Mouse (Mus musculus) cerebellum, adult 2 months (tissue): Measurements from ENCODE around the gene Fxr2. TPM values are rescaled to one million over a fixed set of nuclear protein-coding genes. Genes with fewer than 3 reads are reported as not detected.

Source experiments
- DNase-seq, 2 experiments: peaks; one replicate each; pipeline ENCODE4 v3.0.0; 2021
- H3K27ac ChIP-seq: fragments of 200-500 bp; 2 replicates; pipeline ENCODE4 v1.5.1; 2012; ENCODE audit warnings: low read length, control low read depth, inconsistent platforms; ENCODE audit not compliant: insufficient read depth
- H3K27me3 ChIP-seq: fragments of 200-500 bp; 2 replicates; pipeline ENCODE4 v1.6.1; 2012; ENCODE audit warnings: inconsistent platforms, mild to moderate bottlenecking, low read length, moderate library complexity; ENCODE audit not compliant: control insufficient read depth, insufficient read depth
- H3K4me1 ChIP-seq: fragments of 200-500 bp; 2 replicates; pipeline ENCODE4 v1.6.1; 2011; ENCODE audit warnings: low read length; ENCODE audit not compliant: control insufficient read depth, insufficient read depth
- H3K4me3 ChIP-seq: fragments of 200-500 bp; replicated peaks from 2 replicates; pipeline ENCODE3; 2011; ENCODE audit warnings: mild to moderate bottlenecking, low read depth, low read length, control low read depth; ENCODE audit not compliant: insufficient read depth
- CTCF ChIP-seq: fragments of 200-500 bp; IDR thresholded peaks from 2 replicates; pipeline ENCODE4 v1.5.1; 2011; ENCODE audit warnings: low read depth, mild to moderate bottlenecking, control low read depth, low read length, moderate library complexity, borderline replicate concordance; ENCODE audit not compliant: insufficient read depth
- POLR2A ChIP-seq: fragments of 200-500 bp; IDR thresholded peaks from 2 replicates; pipeline ENCODE4 v1.6.1; 2011; ENCODE audit warnings: low read length, control low read depth, borderline replicate concordance; ENCODE audit not compliant: insufficient read depth
- WGBS: fragments of 180-500 bp; shearing (Covaris S2); methylation state at CpG from one replicate; pipeline ENCODE4 v1.1.7; 2018; 5-methylcytosine and 5-hydroxymethylcytosine counted together
- polyA plus RNA-seq: library from polyadenylated mRNA; depleted of rRNA; stranded (reverse); fragments of >200 nt; gene quantifications from 2 replicates; pipeline ENCODE4 v1.2.3, GENCODE M21; 2012

Fxr2 gene
- polyA plus RNA-seq, 1 experiment: 176 TPM

DNA sequence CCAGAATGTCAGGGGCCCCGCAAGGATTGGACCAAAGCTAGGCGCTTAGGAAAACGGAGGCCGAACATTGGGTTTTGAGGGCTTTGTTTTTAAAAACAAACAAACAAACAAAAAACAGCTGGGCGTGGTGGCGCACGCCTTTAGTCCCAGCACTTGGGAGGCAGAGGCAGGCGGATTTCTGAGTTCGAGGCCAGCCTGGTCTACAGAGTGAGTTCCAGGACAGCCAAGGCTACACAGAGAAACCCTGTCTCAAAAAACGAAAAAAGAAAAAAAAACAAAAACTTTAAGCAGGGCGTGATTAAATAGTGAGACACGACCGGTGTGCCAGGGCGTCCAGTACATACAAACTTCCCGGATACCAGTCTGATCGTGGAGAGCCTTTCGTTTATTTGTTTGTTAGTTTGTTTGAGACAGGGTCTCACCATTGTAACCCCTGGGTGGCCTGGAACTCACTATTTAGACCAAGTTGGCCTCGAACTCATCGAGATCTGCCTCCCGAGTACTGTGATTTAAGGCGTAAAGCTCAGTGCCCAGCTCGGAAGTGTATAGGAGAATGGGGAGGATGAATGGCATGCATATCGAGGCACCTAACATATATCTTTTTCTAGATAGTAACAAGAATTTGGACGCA is 49.5 kb downstream of the Fxr2 start:
- 15% methylated on average over 24 of the region's 24 CpGs for WGBS
- H3K4me1 ChIP-seq: peaks cover 36% of the 10 kb centered on the region
- no peaks in the 10 kb centered on the region for H3K27me3 ChIP-seq
- TF ChIP-seq POLR2A: no peak
- no peak for TF ChIP-seq CTCF
- peak overlapping the region; percentile 53 for H3K4me3 ChIP-seq
- peak in 1 of 2 experiments; percentile 38 for DNase-seq
- H3K27ac ChIP-seq: peak overlapping the region; percentile 56; the same call in 1 of the 2 replicates

- H3K4me3 ChIP-seq: no peak overlapping the region
- peaks cover 36% of the 10 kb centered on the region for H3K4me1 ChIP-seq
- WGBS: 10% methylated on average over 12 of the region's 12 CpGs
- H3K27ac ChIP-seq: peak overlapping the region; percentile 73; the same call in 1 of the 2 replicates
- peak; percentile 86 to 93 for DNase-seq
- H3K27me3 ChIP-seq: no peaks in the 10 kb centered on the region
- no peak for TF ChIP-seq POLR2A
- peak; percentile 93 for TF ChIP-seq CTCF
Observed at GRCm38 (mm10) chr11:69682840-69683533, 50.2 kb downstream of the Fxr2 start.

DNA sequence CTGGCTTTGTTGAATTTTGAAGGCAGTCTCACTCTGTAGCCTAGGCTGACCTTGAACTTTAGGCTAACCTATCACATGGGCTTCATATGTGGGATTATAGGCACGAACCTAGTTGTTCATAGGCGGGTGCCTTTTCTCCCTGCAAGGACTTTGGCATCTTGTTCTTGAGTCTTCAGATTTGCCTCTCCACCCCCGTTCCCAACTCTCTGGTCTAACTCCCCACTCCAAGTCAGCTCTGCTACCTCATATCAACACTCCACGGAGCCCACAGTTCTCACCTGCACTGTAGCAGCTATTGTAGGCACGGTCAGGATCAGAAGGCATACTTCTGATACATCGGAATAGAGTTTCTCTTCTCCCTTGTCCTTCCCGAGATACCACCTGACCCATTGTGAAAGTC is 50.8 kb downstream of the Fxr2 start:
- TF ChIP-seq CTCF (no peak), POLR2A (no peak)
- H3K27me3 ChIP-seq: no peaks in the 10 kb centered on the region
- 84% methylated on average over 7 of the region's 7 CpGs for WGBS
- H3K27ac ChIP-seq: no peak overlapping the region
- H3K4me3 ChIP-seq: no peak overlapping the region
- DNase-seq: no peak
- H3K4me1 ChIP-seq: peaks cover 36% of the 10 kb centered on the region

DNA sequence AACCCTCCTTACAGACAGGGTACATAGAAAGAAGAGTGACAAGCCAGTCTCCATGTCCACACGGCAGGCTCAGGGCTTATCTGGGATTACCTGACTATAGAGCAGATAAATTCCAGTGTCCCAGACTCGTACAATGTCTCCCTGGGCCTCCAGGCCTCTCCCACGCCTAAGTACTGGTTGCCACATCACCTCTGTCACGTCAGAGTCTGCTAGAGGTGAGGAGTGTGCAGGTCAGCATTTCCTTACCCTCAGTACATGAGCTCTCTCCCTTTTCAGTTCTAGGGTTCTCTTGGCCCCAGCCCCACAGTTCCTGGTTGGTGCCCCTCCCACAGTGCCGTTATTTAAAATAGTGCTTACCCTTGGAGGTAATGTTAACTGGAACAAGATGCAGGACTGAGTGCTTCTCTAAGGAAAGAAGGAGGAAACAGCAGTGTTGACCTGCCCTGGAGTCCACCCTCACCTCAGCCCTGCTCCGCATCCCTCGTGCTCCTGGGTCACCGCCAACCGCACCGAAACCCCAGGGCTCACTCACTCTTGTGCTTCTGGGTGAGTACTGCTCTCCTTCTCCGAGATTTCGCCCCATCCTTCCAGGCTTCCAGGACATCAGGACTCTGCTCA is 51.4 kb downstream of the Fxr2 start:
- peak in 1 of 2 experiments; percentile 46 for DNase-seq
- peaks cover 36% of the 10 kb centered on the region for H3K4me1 ChIP-seq
- TF ChIP-seq POLR2A (no peak), CTCF (no peak)
- H3K4me3 ChIP-seq: no peak overlapping the region
- peak overlapping the region; percentile 12; the same call in 1 of the 2 replicates for H3K27ac ChIP-seq
- no peaks in the 10 kb centered on the region for H3K27me3 ChIP-seq
- WGBS: 62% methylated on average over 12 of the region's 12 CpGs

DNA sequence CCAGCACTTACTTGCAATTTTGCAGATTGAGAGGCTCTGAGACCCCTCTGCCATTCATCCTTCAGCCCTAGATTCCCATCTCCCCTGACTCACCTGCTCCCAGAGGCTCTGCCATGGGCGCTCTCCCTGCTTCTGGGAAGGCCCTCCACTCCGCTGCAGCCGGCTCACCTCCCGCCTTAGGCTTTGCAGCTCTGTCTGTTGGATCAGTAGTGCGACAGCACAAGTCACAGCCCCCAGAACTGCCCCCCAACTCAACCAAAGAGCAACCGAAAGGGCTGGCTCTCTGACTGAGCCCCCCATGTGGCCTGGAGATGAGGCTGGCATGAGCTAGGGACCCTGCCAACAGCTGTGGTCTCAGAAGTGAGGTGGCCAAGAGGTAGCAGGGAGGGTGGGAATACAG is 52.1 kb downstream of the Fxr2 start:
- 48% methylated on average over 6 of the region's 6 CpGs for WGBS
- H3K4me1 ChIP-seq: peaks cover 36% of the 10 kb centered on the region
- peak overlapping the region; percentile 100 for H3K27ac ChIP-seq

DNA sequence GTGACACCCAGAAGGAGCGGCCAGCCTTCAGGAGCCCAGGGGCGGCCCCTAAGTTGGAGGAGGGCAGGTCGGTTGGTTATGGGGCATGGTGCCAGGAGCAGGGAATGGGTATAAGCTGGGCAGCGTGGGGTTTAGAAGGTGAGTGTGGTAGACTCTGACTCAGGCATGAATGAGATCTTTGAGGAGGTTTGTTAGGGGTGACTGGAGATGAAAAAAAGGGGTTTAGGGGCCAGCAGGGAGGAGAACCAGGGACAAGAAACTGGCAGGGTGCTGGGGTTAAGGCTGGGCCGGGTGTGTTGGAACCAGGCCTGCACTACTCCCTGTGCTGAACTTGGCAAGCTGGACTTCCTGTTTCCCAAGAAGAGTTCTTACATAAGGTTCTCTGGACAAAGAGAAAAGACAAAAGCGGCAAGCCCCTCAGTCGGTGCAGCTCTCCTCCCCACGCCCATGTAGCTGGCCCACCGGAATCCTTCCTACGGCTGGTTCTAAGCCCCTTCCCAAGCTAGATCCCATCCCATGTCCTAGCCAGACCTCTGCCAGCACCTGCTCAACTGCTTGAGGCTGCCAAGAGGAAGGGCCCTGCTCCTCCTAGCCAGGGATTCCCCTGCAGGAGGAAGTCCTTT is 52.8 kb downstream of the Fxr2 start, which contains the start of gene Tnfsf13:
Gene Tnfsf13 (minus strand): TSS at position 259 of the 623 bp plus-strand sequence.
- 5% methylated on average over 10 of the region's 10 CpGs for WGBS
- Histone ChIP-seq H3K4me1 (peaks cover 36% of the 10 kb centered on the region), H3K27ac (peak within 1 kb of the TSS; percentile 100), H3K27me3 (no peaks in the 10 kb centered on the region), H3K4me3 (peak within 1 kb of the TSS; percentile 52)
- no peak for TF ChIP-seq CTCF
- peak; percentile 51; the same call in 1 of the 2 replicates for TF ChIP-seq POLR2A
- DNase-seq: peak; percentile 89 to 92

More for the DNA sequence above, 52.1 kb downstream of the Fxr2 start:
- TF ChIP-seq CTCF (no peak), POLR2A (no peak)
- no peaks in the 10 kb centered on the region for H3K27me3 ChIP-seq
- DNase-seq: peak in 1 of 2 experiments; percentile 51
- H3K4me3 ChIP-seq: no peak overlapping the region

GRCm38 (mm10) chr11:69686377-69686776 is 53.6 kb downstream of the Fxr2 start:
- Histone ChIP-seq H3K4me3 (no peak overlapping the region), H3K27ac (peak overlapping the region; percentile 100; the same call in 1 of the 2 replicates), H3K4me1 (peaks cover 36% of the 10 kb centered on the region), H3K27me3 (no peaks in the 10 kb centered on the region)
- WGBS: 2% methylated on average over 4 of the region's 4 CpGs
- peak; percentile 79 to 83 for DNase-seq
- no peak for TF ChIP-seq POLR2A
- TF ChIP-seq CTCF: no peak
